Mouse (Mus musculus) brain, embryonic 14.5 days (tissue): ENCODE results near the gene Cnpy3. TPM values are rescaled to one million over a fixed set of nuclear protein-coding genes. Genes with fewer than 3 reads are reported as not detected.

ENCODE experiments used
- DNase-seq: peaks from one replicate; pipeline ENCODE4 v3.0.0-alpha.2; 2011; ENCODE audit warnings: low read depth
- CTCF ChIP-seq: fragments of 200-500 bp; IDR thresholded peaks from 2 replicates; pipeline ENCODE4 v1.5.1; 2012; ENCODE audit warnings: inconsistent platforms, mild to moderate bottlenecking, moderate library complexity, borderline replicate concordance; ENCODE audit not compliant: insufficient read depth, insufficient read length; ENCODE audit errors: extremely low read depth
- POLR2A ChIP-seq: fragments of 200-500 bp; IDR thresholded peaks from 2 replicates; pipeline ENCODE4 v1.6.1; 2012; ENCODE audit warnings: mild to moderate bottlenecking, inconsistent platforms, borderline replicate concordance; ENCODE audit not compliant: poor library complexity, insufficient read depth, insufficient read length, severe bottlenecking; ENCODE audit errors: extremely low read depth
- polyA plus RNA-seq: library from polyadenylated mRNA; depleted of rRNA; stranded (reverse); fragments of >200 nt; gene quantifications from 2 replicates; pipeline ENCODE4 v1.2.3, GENCODE M21; 2012; rRNA removed

The Cnpy3 gene
- polyA plus RNA-seq, 1 experiment: 55.9 TPM

DNA sequence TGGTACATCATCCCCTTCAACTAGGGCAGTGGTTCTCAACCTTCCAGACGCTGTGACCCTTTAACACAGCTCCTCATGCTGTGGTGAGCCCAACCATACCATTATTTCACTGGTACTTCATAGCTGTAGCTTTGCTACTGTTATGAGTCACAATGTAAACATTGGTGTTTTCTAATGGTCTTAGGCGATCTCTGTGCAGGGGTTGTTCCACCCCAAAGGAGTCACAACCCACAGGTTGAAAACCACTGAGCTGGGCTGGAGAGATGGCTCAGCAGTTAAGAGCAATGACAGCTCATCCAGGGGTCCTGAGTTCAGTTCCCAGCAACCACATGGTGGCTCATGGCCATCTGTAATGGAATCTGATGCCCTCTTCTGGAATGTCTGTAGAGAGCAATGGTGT is 60.6 kb downstream of the Cnpy3 start:
- no peak for DNase-seq
- TF ChIP-seq POLR2A: no peak
- no peak for TF ChIP-seq CTCF

DNA sequence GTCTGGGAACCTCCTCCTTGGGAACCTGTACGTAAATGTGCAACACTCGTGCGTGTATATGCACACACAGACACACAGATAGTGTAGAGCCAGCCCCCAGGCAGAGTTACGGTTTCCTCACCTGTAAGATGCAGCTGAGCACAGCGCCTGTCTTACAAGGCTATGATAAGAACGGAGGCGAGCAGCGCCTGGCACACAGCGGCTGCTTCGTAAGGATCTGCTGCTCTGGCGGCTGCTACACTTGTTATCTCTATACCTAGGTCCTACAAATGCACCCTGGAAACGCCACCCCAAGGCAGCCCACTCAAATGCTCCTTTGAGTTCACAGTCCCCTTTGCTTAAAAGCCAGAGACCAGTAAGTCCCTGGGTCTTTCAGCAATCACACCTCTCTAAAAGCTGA is 61.3 kb downstream of the Cnpy3 start:
- DNase-seq: no peak
- TF ChIP-seq CTCF (no peak), POLR2A (no peak)

DNA sequence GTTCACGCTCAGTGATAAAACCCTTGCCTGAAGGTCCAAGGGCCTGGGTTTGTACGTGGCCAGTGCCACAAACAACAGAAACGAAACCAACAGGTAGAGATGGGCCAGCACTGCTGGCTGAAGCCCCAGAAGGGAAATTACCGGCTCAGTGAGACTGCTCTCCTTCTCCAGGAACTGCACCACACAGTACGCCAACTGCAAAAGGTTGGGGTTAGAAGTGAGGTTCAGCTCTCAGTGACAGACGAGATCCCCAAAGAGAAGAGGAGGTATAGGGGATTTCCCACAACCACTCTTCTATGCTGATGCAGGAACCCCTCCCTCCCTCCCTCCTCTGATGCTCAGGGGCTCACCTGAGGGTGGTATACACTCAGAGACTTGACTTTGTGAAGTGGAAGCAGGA is 66.1 kb downstream of the Cnpy3 start:
- no peak for TF ChIP-seq POLR2A
- no peak for TF ChIP-seq CTCF
- DNase-seq: no peak

Other genes with a start within 250 kb of the Cnpy3 start
- gene Cul9, start 205.8 kb downstream of the Cnpy3 start, polyA plus RNA-seq: 37.5 and 50.4 TPM in 2 replicates
- gene Srf, start 196.0 kb downstream of the Cnpy3 start, polyA plus RNA-seq: 83.2 and 87.6 TPM in 2 replicates
- gene Ptk7, start 122.7 kb downstream of the Cnpy3 start, polyA plus RNA-seq: 22.9 and 38.7 TPM in 2 replicates
- gene Klc4, start 106.2 kb downstream of the Cnpy3 start, polyA plus RNA-seq: 30.0 and 34.5 TPM in 2 replicates
- 47.2 and 53.1 TPM in 2 replicates for gene Mrpl2, start 106.0 kb downstream of the Cnpy3 start, polyA plus RNA-seq
- 69.4 and 88.5 TPM in 2 replicates for gene Cul7, start 101.9 kb downstream of the Cnpy3 start, polyA plus RNA-seq
- gene Rrp36, start 77.9 kb downstream of the Cnpy3 start, polyA plus RNA-seq: 36.7 and 37.2 TPM in 2 replicates
- gene Mea1, start 73.4 kb downstream of the Cnpy3 start, polyA plus RNA-seq: 141 and 144 TPM in 2 replicates
- 169 and 175 TPM in 2 replicates for gene Klhdc3, start 71.3 kb downstream of the Cnpy3 start, polyA plus RNA-seq
- 112 and 114 TPM in 2 replicates for gene Ppp2r5d, start 47.1 kb downstream of the Cnpy3 start, polyA plus RNA-seq
- gene Pex6, start 40.8 kb downstream of the Cnpy3 start, polyA plus RNA-seq: 46.7 and 58.5 TPM in 2 replicates
- gene Gnmt, start 23.0 kb downstream of the Cnpy3 start, polyA plus RNA-seq: 1.5 and 2.4 TPM in 2 replicates
- gene Ptcra, start 11.5 kb upstream of the Cnpy3 start, polyA plus RNA-seq: 0.08 and 0.11 TPM in 2 replicates
- gene 2310039H08Rik, start 20.4 kb upstream of the Cnpy3 start, polyA plus RNA-seq: 56.6 and 101 TPM in 2 replicates
- 63.2 and 68.7 TPM in 2 replicates for gene Rpl7l1, start 30.5 kb upstream of the Cnpy3 start, polyA plus RNA-seq
- 13.5 and 24.9 TPM in 2 replicates for gene Bicral, start 106.3 kb upstream of the Cnpy3 start, polyA plus RNA-seq
- gene Tbcc, start 138.5 kb upstream of the Cnpy3 start, polyA plus RNA-seq: 33.7 and 40.8 TPM in 2 replicates
- gene Prph2, start 158.2 kb upstream of the Cnpy3 start, polyA plus RNA-seq: 0.03 TPM in 1 of 2 replicates, not detected in the other